Mouse (Mus musculus) erythroblast, embryonic 14.5 days (primary cell): ENCODE data around the gene Crtc1.

Source experiments
- GATA1 ChIP-seq: IDR thresholded peaks from 2 replicates; pipeline ENCODE4 v1.6.1; 2012; ENCODE audit warnings: low read length, inconsistent platforms, mixed read lengths
- TAL1 ChIP-seq: IDR thresholded peaks from 3 replicates; pipeline ENCODE4 v1.6.1; 2012; ENCODE audit warnings: low read length, inconsistent platforms, mixed read lengths

- TF ChIP-seq TAL1, result no peak
- no peak for TF ChIP-seq GATA1
Measured at GRCm38 (mm10) chr8:70464162-70464561, 24.8 kb upstream of the Crtc1 start.
